Mouse (Mus musculus) c-Kit-positive CD71-negative TER-119-negative erythroid progenitor cells, embryonic 14.5 days (primary cell): ENCODE results near the gene Fam229a.

Experiments used
- DNase-seq: peaks from one replicate; pipeline ENCODE4 v3.0.0-alpha.2; 2013; ENCODE audit warnings: low read depth

Gene Fam229a

GRCm38 (mm10) chr4:129495672-129496562, 4.9 kb downstream of the Fam229a start:
- no peak for DNase-seq

GRCm38 (mm10) chr4:129496631-129497030, 5.6 kb downstream of the Fam229a start:
- DNase-seq: no peak

GRCm38 (mm10) chr4:129498941-129499340, 8.0 kb downstream of the Fam229a start:
- DNase-seq: no peak

- no peak for DNase-seq
Measured at GRCm38 (mm10) chr4:129500017-129500416, 9.0 kb downstream of the Fam229a start.

GRCm38 (mm10) chr4:129500607-129501566, 9.9 kb downstream of the Fam229a start:
- DNase-seq: peak; percentile 69

- no peak for DNase-seq
Measured at GRCm38 (mm10) chr4:129502327-129502888, 11.4 kb downstream of the Fam229a start.

GRCm38 (mm10) chr4:129502901-129503444, 12.0 kb downstream of the Fam229a start:
- DNase-seq: no peak

GRCm38 (mm10) chr4:129505511-129505910, 14.5 kb downstream of the Fam229a start:
- DNase-seq: no peak

GRCm38 (mm10) chr4:129507434-129508236, 16.6 kb downstream of the Fam229a start:
- no peak for DNase-seq

GRCm38 (mm10) chr4:129508237-129508515, 17.2 kb downstream of the Fam229a start:
- DNase-seq: no peak

- no peak for DNase-seq
Measured at GRCm38 (mm10) chr4:129508834-129509600, 18.0 kb downstream of the Fam229a start.

- no peak for DNase-seq
Measured at GRCm38 (mm10) chr4:129509650-129510049, 18.7 kb downstream of the Fam229a start.

GRCm38 (mm10) chr4:129510723-129511412, 19.9 kb downstream of the Fam229a start:
- no peak for DNase-seq

GRCm38 (mm10) chr4:129511413-129512096, 20.6 kb downstream of the Fam229a start:
- DNase-seq: no peak

GRCm38 (mm10) chr4:129513086-129513767, 22.2 kb downstream of the Fam229a start, which contains the start of gene Marcksl1:
TSS of gene Marcksl1 (plus strand) at chr4:129513581.
- peak; percentile 73 for DNase-seq

GRCm38 (mm10) chr4:129513891-129514290, 22.9 kb downstream of the Fam229a start:
- DNase-seq: no peak

GRCm38 (mm10) chr4:129514300-129514898, 23.4 kb downstream of the Fam229a start:
- DNase-seq: peak; percentile 45

- no peak for DNase-seq
Measured at GRCm38 (mm10) chr4:129516925-129517324, 25.9 kb downstream of the Fam229a start.
